Mouse (Mus musculus) ES-E14 (cell line): Measurements from ENCODE around the gene Gm10337.

Experiments used
- CHD2 ChIP-seq: IDR thresholded peaks from 2 replicates; pipeline ENCODE4 v1.6.1; 2014; ENCODE audit warnings: mild to moderate bottlenecking, low read depth, low read length, inconsistent platforms
- HCFC1 ChIP-seq: IDR thresholded peaks from 2 replicates; pipeline ENCODE4 v1.6.1; 2012; ENCODE audit warnings: low read length, inconsistent platforms, borderline replicate concordance; ENCODE audit not compliant: insufficient read depth
- MAFK ChIP-seq: IDR thresholded peaks from 2 replicates; pipeline ENCODE4 v1.6.1; 2014; ENCODE audit warnings: mild to moderate bottlenecking, low read depth, low read length, inconsistent platforms; ENCODE audit not compliant: insufficient read depth
- ZNF384 ChIP-seq: IDR thresholded peaks from 2 replicates; pipeline ENCODE4 v1.6.1; 2012; ENCODE audit warnings: low read depth, low read length, inconsistent platforms

DNA sequence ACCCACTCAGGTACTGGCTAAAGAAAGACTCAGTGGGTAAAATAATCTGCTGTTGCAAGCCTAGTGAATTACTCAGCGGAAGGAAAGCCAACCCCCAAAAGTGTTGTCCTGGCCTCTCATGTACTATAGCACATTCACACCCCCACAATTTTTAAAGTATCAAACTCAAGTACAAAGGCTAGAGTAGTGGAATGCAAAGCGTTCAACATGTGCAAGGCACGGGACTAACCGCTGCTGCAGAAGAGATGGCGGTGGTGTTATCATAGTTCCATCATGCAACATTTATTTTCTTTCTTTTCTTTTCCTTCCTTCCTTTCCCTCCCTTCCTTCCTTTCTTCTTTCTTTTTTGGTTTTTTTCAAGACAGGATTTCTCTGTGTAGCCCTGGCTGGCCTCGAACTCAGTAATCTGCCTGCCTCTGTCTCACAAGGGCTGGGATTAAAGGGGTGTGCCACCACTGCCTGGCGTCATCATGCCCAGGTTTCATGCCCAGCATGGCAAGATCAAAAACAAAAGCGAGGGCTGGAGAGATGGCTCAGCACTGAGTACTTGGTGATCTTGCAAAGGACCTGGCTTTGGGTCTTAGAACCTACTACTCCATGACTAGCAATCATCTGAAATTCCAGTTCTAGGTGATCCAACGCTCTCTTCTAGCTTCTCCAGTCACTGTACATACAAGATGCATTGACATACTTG lies 2.4 kb downstream of the Gm10337 start:
- TF ChIP-seq CHD2 = no peak
- TF ChIP-seq ZNF384 = no peak
- no peak for TF ChIP-seq MAFK
- no peak for TF ChIP-seq HCFC1
